Mouse (Mus musculus): ENCODE measurements around the gene Zfp511. TPM values are rescaled to one million over a fixed set of nuclear protein-coding genes. Genes with fewer than 3 reads are reported as not detected.

Zfp511 gene
- polyA plus RNA-seq, 1 experiment from 2014 or later: 32.8 TPM

- H3K4me3 ChIP-seq (ENCODE audit: low read length): peak overlapping the region; percentile 51
- H3K4me2 ChIP-seq (ENCODE audit: low read depth, low read length): peak overlapping the region; percentile 82
- no peaks in the 10 kb centered on the region for H3K9me3 ChIP-seq (ENCODE audit: control insufficient read depth, low read length)
- ATAC-seq: no peak
- no peaks in the 10 kb centered on the region for H3K36me3 ChIP-seq (ENCODE audit: control insufficient read depth, insufficient read depth, low read length)
- peaks cover 68% of the 10 kb centered on the region for H3K27me3 ChIP-seq (replicated peaks; ENCODE audit: control insufficient read depth, insufficient read depth, low read length)
- WGBS: 27% methylated on average over 7 of the region's 7 CpGs
- H3K4me1 ChIP-seq (ENCODE audit: control insufficient read depth, insufficient read depth, low read length): no peaks in the 10 kb centered on the region; the same call in none of the 2 replicates
- H3K9ac ChIP-seq (ENCODE audit: low read depth, low read length): peak overlapping the region; percentile 64
- no peak overlapping the region for H3K27ac ChIP-seq (ENCODE audit: low read length)
These were observed 22.3 kb downstream of the Zfp511 start for GRCm38 (mm10) chr7:140058528-140058927.

GRCm38 (mm10) chr7:140059601-140060000 lies 23.4 kb downstream of the Zfp511 start:
- Histone ChIP-seq H3K4me2 (ENCODE audit: low read depth, low read length) (no peak overlapping the region), H3K9ac (ENCODE audit: low read depth, low read length) (no peak overlapping the region), H3K36me3 (ENCODE audit: control insufficient read depth, insufficient read depth, low read length) (no peaks in the 10 kb centered on the region), H3K27ac (ENCODE audit: low read length) (no peak overlapping the region), H3K9me3 (ENCODE audit: control insufficient read depth, low read length) (no peaks in the 10 kb centered on the region), H3K27me3 (replicated peaks; ENCODE audit: control insufficient read depth, insufficient read depth, low read length) (peaks cover 78% of the 10 kb centered on the region), H3K4me1 (ENCODE audit: control insufficient read depth, insufficient read depth, low read length) (no peaks in the 10 kb centered on the region; the same call in none of the 2 replicates), H3K4me3 (ENCODE audit: low read length) (no peak overlapping the region)
- no peak for ATAC-seq
- 43% methylated on average over 4 of the region's 4 CpGs for whole genome bisulfite sequencing

GRCm38 (mm10) chr7:140060936-140061831 lies 25.0 kb downstream of the Zfp511 start:
- Histone ChIP-seq H3K4me2 (ENCODE audit: low read depth, low read length) (peak overlapping the region; percentile 82), H3K9ac (ENCODE audit: low read depth, low read length) (peak overlapping the region; percentile 39; the same call in 1 of the 2 replicates), H3K9me3 (ENCODE audit: control insufficient read depth, low read length) (no peaks in the 10 kb centered on the region), H3K36me3 (ENCODE audit: control insufficient read depth, insufficient read depth, low read length) (no peaks in the 10 kb centered on the region), H3K4me3 (ENCODE audit: low read length) (peak overlapping the region; percentile 44), H3K27me3 (replicated peaks; ENCODE audit: control insufficient read depth, insufficient read depth, low read length) (peaks cover 75% of the 10 kb centered on the region), H3K4me1 (ENCODE audit: control insufficient read depth, insufficient read depth, low read length) (no peaks in the 10 kb centered on the region; the same call in none of the 2 replicates), H3K27ac (ENCODE audit: low read length) (no peak overlapping the region)
- ATAC-seq: peak; percentile 34
- 2% methylated on average over 47 of the region's 47 CpGs for WGBS

- Histone ChIP-seq H3K4me2 (ENCODE audit: low read depth, low read length) (peak overlapping the region; percentile 82; the same call in 1 of the 2 replicates), H3K9me3 (ENCODE audit: control insufficient read depth, low read length) (no peaks in the 10 kb centered on the region), H3K4me3 (ENCODE audit: low read length) (peak overlapping the region; percentile 44), H3K27me3 (replicated peaks; ENCODE audit: control insufficient read depth, insufficient read depth, low read length) (peaks cover 74% of the 10 kb centered on the region), H3K4me1 (ENCODE audit: control insufficient read depth, insufficient read depth, low read length) (no peaks in the 10 kb centered on the region; the same call in none of the 2 replicates), H3K27ac (ENCODE audit: low read length) (no peak overlapping the region), H3K9ac (ENCODE audit: low read depth, low read length) (no peak overlapping the region), H3K36me3 (ENCODE audit: control insufficient read depth, insufficient read depth, low read length) (no peaks in the 10 kb centered on the region)
- 0 out of 2 replicates have a peak, but pooled peaks have one; percentile 8 for ATAC-seq
- WGBS: 4% methylated on average over 6 of the region's 6 CpGs
These were observed 25.6 kb downstream of the Zfp511 start for GRCm38 (mm10) chr7:140061832-140062130.

- no peak overlapping the region for H3K4me3 ChIP-seq (ENCODE audit: low read length)
- ATAC-seq: peak; percentile 69
- no peaks in the 10 kb centered on the region for H3K36me3 ChIP-seq (ENCODE audit: control insufficient read depth, insufficient read depth, low read length)
- WGBS: 14% methylated on average over 11 of the region's 11 CpGs
- H3K9ac ChIP-seq (ENCODE audit: low read depth, low read length): no peak overlapping the region
- H3K4me2 ChIP-seq (ENCODE audit: low read depth, low read length): no peak overlapping the region
- H3K27me3 ChIP-seq (replicated peaks; ENCODE audit: control insufficient read depth, insufficient read depth, low read length): peaks cover 70% of the 10 kb centered on the region
- H3K27ac ChIP-seq (ENCODE audit: low read length): no peak overlapping the region
- no peaks in the 10 kb centered on the region for H3K9me3 ChIP-seq (ENCODE audit: control insufficient read depth, low read length)
- H3K4me1 ChIP-seq (ENCODE audit: control insufficient read depth, insufficient read depth, low read length): no peaks in the 10 kb centered on the region; the same call in none of the 2 replicates
These were observed 26.1 kb downstream of the Zfp511 start for GRCm38 (mm10) chr7:140062307-140062706.

GRCm38 (mm10) chr7:140063092-140063491 lies 26.9 kb downstream of the Zfp511 start:
- Histone ChIP-seq H3K9me3 (ENCODE audit: control insufficient read depth, low read length) (no peaks in the 10 kb centered on the region), H3K4me1 (ENCODE audit: control insufficient read depth, insufficient read depth, low read length) (no peaks in the 10 kb centered on the region; the same call in none of the 2 replicates), H3K9ac (ENCODE audit: low read depth, low read length) (no peak overlapping the region), H3K4me3 (ENCODE audit: low read length) (no peak overlapping the region), H3K36me3 (ENCODE audit: control insufficient read depth, insufficient read depth, low read length) (no peaks in the 10 kb centered on the region), H3K4me2 (ENCODE audit: low read depth, low read length) (no peak overlapping the region), H3K27ac (ENCODE audit: low read length) (no peak overlapping the region), H3K27me3 (replicated peaks; ENCODE audit: control insufficient read depth, insufficient read depth, low read length) (peaks cover 62% of the 10 kb centered on the region)
- 20% methylated on average over 7 of the region's 7 CpGs for WGBS
- ATAC-seq: no peak

GRCm38 (mm10) chr7:140067397-140067796 lies 31.2 kb downstream of the Zfp511 start:
- Histone ChIP-seq H3K4me1 (ENCODE audit: control insufficient read depth, insufficient read depth, low read length) (no peaks in the 10 kb centered on the region; the same call in 1 of the 2 replicates), H3K9me3 (ENCODE audit: control insufficient read depth, low read length) (no peaks in the 10 kb centered on the region), H3K27ac (ENCODE audit: low read length) (no peak overlapping the region), H3K9ac (ENCODE audit: low read depth, low read length) (no peak overlapping the region), H3K36me3 (ENCODE audit: control insufficient read depth, insufficient read depth, low read length) (no peaks in the 10 kb centered on the region), H3K27me3 (replicated peaks; ENCODE audit: control insufficient read depth, insufficient read depth, low read length) (peaks cover 20% of the 10 kb centered on the region), H3K4me3 (ENCODE audit: low read length) (no peak overlapping the region), H3K4me2 (ENCODE audit: low read depth, low read length) (no peak overlapping the region)
- ATAC-seq: no peak
- 58% methylated on average over 6 of the region's 6 CpGs for WGBS

GRCm38 (mm10) chr7:140070042-140070711 lies 34.0 kb downstream of the Zfp511 start:
- ATAC-seq: 0 out of 2 replicates have a peak, but pooled peaks have one; percentile 28
- no peaks in the 10 kb centered on the region for H3K27me3 ChIP-seq (replicated peaks; ENCODE audit: control insufficient read depth, insufficient read depth, low read length)
- WGBS: 31% methylated on average over 39 of the region's 39 CpGs
- no peaks in the 10 kb centered on the region for H3K36me3 ChIP-seq (ENCODE audit: control insufficient read depth, insufficient read depth, low read length)
- peak overlapping the region; percentile 54 for H3K9ac ChIP-seq (ENCODE audit: low read depth, low read length)
- H3K27ac ChIP-seq (ENCODE audit: low read length): no peak overlapping the region
- peak overlapping the region; percentile 47 for H3K4me2 ChIP-seq (ENCODE audit: low read depth, low read length)
- H3K4me3 ChIP-seq (ENCODE audit: low read length): peak overlapping the region; percentile 35
- no peaks in the 10 kb centered on the region; the same call in 1 of the 2 replicates for H3K4me1 ChIP-seq (ENCODE audit: control insufficient read depth, insufficient read depth, low read length)
- H3K9me3 ChIP-seq (ENCODE audit: control insufficient read depth, low read length): no peaks in the 10 kb centered on the region

GRCm38 (mm10) chr7:140077698-140078097 lies 41.5 kb downstream of the Zfp511 start:
- H3K4me2 ChIP-seq (ENCODE audit: low read depth, low read length): no peak overlapping the region
- no peaks in the 10 kb centered on the region for H3K36me3 ChIP-seq (ENCODE audit: control insufficient read depth, insufficient read depth, low read length)
- H3K27me3 ChIP-seq (replicated peaks; ENCODE audit: control insufficient read depth, insufficient read depth, low read length): peaks cover 28% of the 10 kb centered on the region
- H3K9ac ChIP-seq (ENCODE audit: low read depth, low read length): no peak overlapping the region
- no peaks in the 10 kb centered on the region for H3K9me3 ChIP-seq (ENCODE audit: control insufficient read depth, low read length)
- H3K4me3 ChIP-seq (ENCODE audit: low read length): no peak overlapping the region
- H3K27ac ChIP-seq (ENCODE audit: low read length): no peak overlapping the region
- no peak for ATAC-seq
- 77% methylated on average over 6 of the region's 6 CpGs for WGBS
- peaks cover 3% of the 10 kb centered on the region for H3K4me1 ChIP-seq (ENCODE audit: control insufficient read depth, insufficient read depth, low read length)

Measured in intestine, embryonic 16.5 days (tissue).